Mouse (Mus musculus): ENCODE results near the gene Eif5b. TPM values are rescaled to one million over a fixed set of nuclear protein-coding genes. Genes with fewer than 3 reads are reported as not detected.

Gene Eif5b
- total RNA-seq, 2 experiments from 2014 or later = 41.6 to 46.9 TPM

Other genes starting within 250 kb of the Eif5b start
- gene Tsga10, start 131.6 kb upstream of the Eif5b start, total RNA-seq (2021) = 1 to 10 TPM; 5.1 to 5.2 TPM
- 10 to 100 TPM; 10.4 to 13.8 TPM for gene Lipt1, start 126.3 kb upstream of the Eif5b start, total RNA-seq (2021)
- 10 to 100 TPM; 11.2 to 12.8 TPM for gene Mitd1, start 107.6 kb upstream of the Eif5b start, total RNA-seq (2021)
- gene Mrpl30, start 107.5 kb upstream of the Eif5b start, total RNA-seq (2021) = 100 to 1,000 TPM; 211 to 224 TPM
- not detected for gene Lyg2, start 81.5 kb upstream of the Eif5b start, total RNA-seq (2021)
- gene Lyg1, start 40.3 kb upstream of the Eif5b start, total RNA-seq (2021) = not detected
- gene Txndc9, start 117 bp upstream of the Eif5b start, total RNA-seq (2021) = 10 to 100 TPM; 78.2 to 83.3 TPM
- gene Rev1, start 131.8 kb downstream of the Eif5b start, total RNA-seq (2021) = 10 to 100 TPM; 22.4 to 23.5 TPM